21 mouse cellular contexts compared by ENCODE assay signal in the genomic region with DNA sequence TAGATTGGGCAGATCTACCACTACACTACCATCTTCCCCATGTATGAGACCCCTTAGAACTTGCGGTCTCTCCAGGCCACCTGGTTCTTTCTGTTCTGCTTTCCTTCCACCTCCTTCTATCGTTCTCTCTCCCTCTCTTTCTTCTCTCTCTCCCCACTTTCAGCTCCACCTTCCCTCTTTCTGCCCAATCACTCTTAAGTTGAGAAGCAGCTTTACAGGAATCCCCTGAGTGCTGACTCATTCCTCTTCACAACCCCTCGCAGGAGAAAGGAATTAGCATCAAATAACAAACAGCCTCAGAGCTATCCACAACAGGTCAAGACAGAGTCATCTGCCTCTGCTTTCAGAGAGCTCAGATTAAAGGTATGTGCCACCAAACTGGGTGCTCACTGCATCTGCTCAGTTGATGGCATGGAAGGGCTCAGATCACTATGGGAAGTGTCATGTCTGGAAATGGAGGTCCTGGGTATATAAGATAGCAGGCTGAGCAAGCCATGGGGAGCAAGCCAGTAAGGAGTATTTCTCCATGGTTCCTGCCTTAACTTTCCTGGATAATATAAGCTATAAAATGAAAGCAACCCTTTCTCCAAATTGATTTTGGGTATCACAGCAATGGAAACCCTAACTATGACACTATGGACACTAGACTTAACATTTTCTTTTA. TPM values are rescaled to one million over a fixed set of nuclear protein-coding genes. Genes with fewer than 3 reads are reported as not detected.
DNase-seq lines count a peak whose midpoint lies in the region; ATAC-seq and TF ChIP-seq lines count a peak whose summit lies in the region.
"Had no signal": no experiment of that assay in that cellular context is flagged by ENCODE, and none has a peak within 500 bp of the region (broad histone marks: within the 10 kb centered on the region; RNA-seq: fewer than 3 reads in every experiment).

No protein-coding gene starts in this region.

- H3K36me3 ChIP-seq in heart, embryonic 12.5 days: peaks cover 34% of the 10 kb centered on the region
- H3K36me3 ChIP-seq in MEL (ENCODE audit: control insufficient read depth in 1 of 2, insufficient read depth in 2 of 2, low read length in 2 of 2): peaks cover 45 to 46% of the 10 kb centered on the region in 2 experiments
- peaks cover 25% of the 10 kb centered on the region for H3K36me3 ChIP-seq in liver, embryonic 16.5 days (ENCODE audit: control insufficient read depth, insufficient read depth)

- no peak for DNase-seq in heart, postnatal 10 days
- peak; percentile 54 for DNase-seq in MEL (ENCODE audit: low read depth, low spot score)
- no peak for DNase-seq in Muller cell, postnatal 12 days (ENCODE audit: inconsistent ontology term)
- DNase-seq in testis, postnatal 14 days (ENCODE audit: low spot score): no peak
- DNase-seq: adrenal gland, postnatal 36 days; cerebellum, adult 11 months; cerebellum, postnatal 36 days; gastrocnemius, postnatal 25 days; kidney, adult 18-20 months; kidney, postnatal 25 days; thymus, postnatal 25 days had no signal

- WGBS in heart, embryonic 12.5 days: 65% methylated on average over 3 of the region's 3 CpGs
- 37% methylated on average over 3 of the region's 3 CpGs for WGBS in liver, embryonic 16.5 days (ENCODE audit: insufficient replicate concordance)

- no peak overlapping the region for H3K4me3 ChIP-seq in heart, embryonic 12.5 days
- no peak overlapping the region for H3K4me3 ChIP-seq in MEL (ENCODE audit: control insufficient read depth in 1 of 2, insufficient read depth in 1 of 2, low read depth in 2 of 2, low read length in 2 of 2)
- no peak overlapping the region for H3K4me3 ChIP-seq in embryonic fibroblast, embryonic 13.5 days (ENCODE audit: insufficient read depth, low read length)
- no peak overlapping the region for H3K4me3 ChIP-seq in liver, embryonic 16.5 days (ENCODE audit: low read depth, low read length)
- H3K4me3 ChIP-seq: embryonic facial prominence, embryonic 15.5 days; hindbrain, embryonic 13.5 days; midbrain, embryonic 12.5 days had no signal

- no peak for TF ChIP-seq POLR2A in MEL (IDR thresholded peaks at IDR 0.05; ENCODE audit: control insufficient read depth in 1 of 2, insufficient read depth in 1 of 2, low read depth in 1 of 2, low read length in 2 of 2, poor library complexity in 1 of 2)
- TF ChIP-seq POLR2A in embryonic fibroblast, embryonic 13.5 days (IDR thresholded peaks at IDR 0.05; ENCODE audit: low read depth, low read length): no peak

- no peaks in the 10 kb centered on the region for H3K9me3 ChIP-seq in heart, embryonic 12.5 days (replicated peaks)
- no peaks in the 10 kb centered on the region for H3K9me3 ChIP-seq in MEL (replicated peaks; ENCODE audit: insufficient read depth, low read length)
- no peaks in the 10 kb centered on the region for H3K9me3 ChIP-seq in liver, embryonic 16.5 days (replicated peaks; ENCODE audit: control insufficient read depth, low read length)
- H3K9me3 ChIP-seq: embryonic facial prominence, embryonic 15.5 days; hindbrain, embryonic 13.5 days; midbrain, embryonic 12.5 days had no signal

- no peak for TF ChIP-seq CTCF in MEL (IDR thresholded peaks at IDR 0.05 in 2 of 3, conservative IDR thresholded peaks at IDR 0.05 in 1 of 3; ENCODE audit: control insufficient read depth in 1 of 3, insufficient read depth in 1 of 3, low read depth in 2 of 3, low read length in 3 of 3, poor library complexity in 1 of 3, severe bottlenecking in 1 of 3)
- TF ChIP-seq CTCF in embryonic fibroblast, embryonic 13.5 days (IDR thresholded peaks at IDR 0.05; ENCODE audit: borderline replicate concordance, insufficient read depth, low read length): no peak

- no peaks in the 10 kb centered on the region for H3K27me3 ChIP-seq in heart, embryonic 12.5 days (replicated peaks)
- no peaks in the 10 kb centered on the region for H3K27me3 ChIP-seq in MEL (ENCODE audit: control insufficient read depth in 1 of 2, insufficient read depth in 2 of 2, low read length in 2 of 2)
- no peaks in the 10 kb centered on the region for H3K27me3 ChIP-seq in liver, embryonic 16.5 days (ENCODE audit: control insufficient read depth, insufficient read depth, low read depth, low read length)
- H3K27me3 ChIP-seq: embryonic facial prominence, embryonic 15.5 days; hindbrain, embryonic 13.5 days; midbrain, embryonic 12.5 days had no signal

- 0 out of 2 replicates have a peak, but pooled peaks cover 7% of the 10 kb centered on the region for H3K4me1 ChIP-seq in heart, embryonic 12.5 days (replicated peaks)
- peaks cover 4 to 6% of the 10 kb centered on the region in 2 experiments; a peak in 3 of 4 replicates for H3K4me1 ChIP-seq in MEL (ENCODE audit: control insufficient read depth in 1 of 2, insufficient read depth in 2 of 2, low read length in 2 of 2)
- peaks cover 6% of the 10 kb centered on the region for H3K4me1 ChIP-seq in embryonic fibroblast, embryonic 13.5 days (ENCODE audit: control insufficient read depth, insufficient read depth, low read length)
- H3K4me1 ChIP-seq in liver, embryonic 16.5 days (ENCODE audit: control insufficient read depth, low read depth, low read length): peaks cover 18% of the 10 kb centered on the region

- no peak overlapping the region for H3K9ac ChIP-seq in heart, embryonic 12.5 days
- H3K9ac ChIP-seq in MEL (ENCODE audit: control insufficient read depth, low read depth, low read length, poor library complexity, severe bottlenecking): no peak overlapping the region
- H3K9ac ChIP-seq in liver, embryonic 16.5 days (ENCODE audit: low read depth, low read length): no peak overlapping the region
- H3K9ac ChIP-seq: embryonic facial prominence, embryonic 15.5 days; hindbrain, embryonic 13.5 days; midbrain, embryonic 12.5 days had no signal

- H3K79me2 ChIP-seq in MEL (ENCODE audit: control insufficient read depth, insufficient read depth, low read length, poor library complexity): peaks cover 51% of the 10 kb centered on the region

- no peak overlapping the region for H3K4me2 ChIP-seq in heart, embryonic 12.5 days
- no peak overlapping the region for H3K4me2 ChIP-seq in liver, embryonic 16.5 days (ENCODE audit: low read depth, low read length)
- H3K4me2 ChIP-seq: embryonic facial prominence, embryonic 15.5 days; hindbrain, embryonic 13.5 days; midbrain, embryonic 12.5 days had no signal

- no peak for TF ChIP-seq RAD21 in MEL (IDR thresholded peaks at IDR 0.05; ENCODE audit: low read depth, low read length)

- peak; percentile 88 for ATAC-seq in heart, embryonic 12.5 days (ENCODE audit: insufficient number of reproducible peaks, low FRiP score)
- peak; percentile 62 for ATAC-seq in liver, embryonic 16.5 days (ENCODE audit: low read depth)
- ATAC-seq in monocyte, adult 5-6 weeks (replicated peaks; ENCODE audit: insufficient number of reproducible peaks, low FRiP score, low TSS enrichment, poor library complexity, severe bottlenecking): no peak
- ATAC-seq: activated CD4-positive, CD25-positive, alpha-beta regulatory T cell, adult 4 months; forebrain, embryonic 16.5 days; lung, postnatal 0 days had no signal

- no peak for TF ChIP-seq EP300 in MEL (IDR thresholded peaks at IDR 0.05; ENCODE audit: low read depth in 1 of 2, low read length in 2 of 2)

- H3K27ac ChIP-seq in heart, embryonic 12.5 days (ENCODE audit: poor library complexity, severe bottlenecking): no peak overlapping the region
- H3K27ac ChIP-seq in MEL (ENCODE audit: control insufficient read depth, low read depth, low read length): no peak overlapping the region
- 0 out of 2 replicates have a peak overlapping the region, but pooled peaks have one; percentile 12 for H3K27ac ChIP-seq in embryonic fibroblast, embryonic 13.5 days (ENCODE audit: insufficient read depth, low read length)
- H3K27ac ChIP-seq in liver, embryonic 16.5 days (ENCODE audit: low read length): peak overlapping the region; percentile 50
- H3K27ac ChIP-seq: embryonic facial prominence, embryonic 15.5 days; hindbrain, embryonic 13.5 days; midbrain, embryonic 12.5 days had no signal

- intact Hi-C loops in heart, postnatal 10 days (cut with DNase I): no loop called here

TF ChIP-seq in MEL, 35 proteins besides CTCF, POLR2A, EP300 and RAD21:
- TF ChIP-seq TBP (IDR thresholded peaks at IDR 0.05; ENCODE audit: low read depth, low read length): peak; percentile 17; the same call in 1 of the 2 replicates
- no peak for TF ChIP-seq BHLHE40 (IDR thresholded peaks at IDR 0.05; ENCODE audit: borderline replicate concordance, low read depth, low read length)

RNA-seq across cellular contexts. Expression of a gene that starts 11.6 kb away (rescaled TPM):
- 26.6 and 28.0 TPM in 2 replicates for polyA plus RNA-seq in heart, embryonic 12.5 days (2016; fragmentation: Nextera tagmentation; extraction: Ambion mirVana)
- 10 to 100 TPM; 39.2 to 45.0 TPM for total RNA-seq in heart, postnatal 10 days (2021)
- total RNA-seq in MEL (2012; rRNA removed): 64.6 and 66.1 TPM in 2 replicates
- polyA plus RNA-seq in MEL (2012; ENCODE audit: insufficient read depth in 1 of 2, insufficient read length in 2 of 2, low read depth in 1 of 2, low replicate concordance in 2 of 2, missing spikeins in 1 of 2): 100 to 1,000 TPM in 1 of 2 experiments, 10 to 100 TPM in 1; 82.8 to 221 TPM
- polyA plus RNA-seq in embryonic fibroblast, embryonic 13.5 days (2011; ENCODE audit: insufficient read length, low read depth, missing spikeins): 99.4 and 120 TPM in 2 replicates
- polyA plus RNA-seq in liver, embryonic 16.5 days (2015; fragmentation: Nextera tagmentation; extraction: Ambion mirVana): 13.6 and 13.8 TPM in 2 replicates
- 103 to 122 TPM (median 110 TPM) in 3 replicates for total RNA-seq in monocyte, adult 5-6 weeks (2017)

RNA-seq across cellular contexts. Expression of a gene that starts 46.8 kb away (rescaled TPM):
- 16.4 and 16.7 TPM in 2 replicates for polyA plus RNA-seq in heart, embryonic 12.5 days (2016; fragmentation: Nextera tagmentation; extraction: Ambion mirVana)
- 10 to 100 TPM; 44.7 to 44.8 TPM for total RNA-seq in heart, postnatal 10 days (2021)
- 7.5 and 8.4 TPM in 2 replicates for total RNA-seq in MEL (2012; rRNA removed)
- polyA plus RNA-seq in MEL (2012; ENCODE audit: insufficient read depth in 1 of 2, insufficient read length in 2 of 2, low read depth in 1 of 2, low replicate concordance in 2 of 2, missing spikeins in 1 of 2): 10 to 100 TPM in 1 of 2 experiments, not detected in 1; 16.5 TPM
- 92.8 and 94.2 TPM in 2 replicates for polyA plus RNA-seq in embryonic fibroblast, embryonic 13.5 days (2011; ENCODE audit: insufficient read length, low read depth, missing spikeins)
- polyA plus RNA-seq in liver, embryonic 16.5 days (2015; fragmentation: Nextera tagmentation; extraction: Ambion mirVana): 2.0 and 2.3 TPM in 2 replicates
- total RNA-seq in monocyte, adult 5-6 weeks (2017): 17.8 to 20.7 TPM (median 20.6 TPM) in 3 replicates

Comparison
In these comparisons a context has a peak if more than half of its experiments do, and no peak if none do; other contexts are left out.
1. H3K27ac ChIP-seq: peak in embryonic fibroblast, embryonic 13.5 days (single experiment) and liver, embryonic 16.5 days (single experiment); none in heart, embryonic 12.5 days (single experiment) and MEL (single experiment).